Mouse (Mus musculus) gastrocnemius, adult 8-10 months (tissue): Measurements from ENCODE around the gene Mmp23. TPM values are rescaled to one million over a fixed set of nuclear protein-coding genes. Genes with fewer than 3 reads are reported as not detected.
A peak's percentile ranks its signal among the peaks of the same experiment; 100 is the strongest.
"Not testable (repeated sequence)": the region's sequence is repeated elsewhere in the genome, so short reads cannot be mapped to it uniquely, and the experiment has no call there.

Experiments used
- DNase-seq, 2 experiments: peaks; one replicate each; pipeline ENCODE4 v3.0.0; 2022; ENCODE audit warnings: low spot score in 2 of 2
- total RNA-seq, 4 experiments: library from RNA; stranded (reverse); gene quantifications; 2 replicates each; pipeline ENCODE4 v1.2.4; 2022

Gene Mmp23
- 1 to 10 TPM in 2 of 4 experiments, under 1 TPM in 2; 0.70 to 1.6 (median 1.1) TPM for total RNA-seq

DNA sequence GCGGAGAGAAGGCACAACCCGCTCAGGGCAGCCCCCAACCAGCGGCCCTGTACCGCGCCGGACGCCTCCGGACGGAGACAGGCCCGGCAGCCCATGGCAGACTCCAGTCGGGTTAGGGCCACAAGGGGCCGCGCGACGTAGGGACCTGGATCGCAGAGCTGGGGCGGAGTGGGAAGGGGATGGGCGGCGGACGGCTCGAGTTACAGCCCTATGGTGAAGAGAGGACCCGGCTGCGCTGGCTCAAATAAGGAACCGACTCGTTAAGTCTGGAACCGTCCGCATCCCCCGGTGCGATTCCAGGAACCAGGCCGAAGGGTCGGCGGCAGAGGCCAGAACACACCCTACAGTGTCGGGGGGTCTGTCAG is at the start of gene Mmp23:
TSS of gene Mmp23 (minus strand) at position 299 of the 365 bp plus-strand sequence.
- DNase-seq = no peak

DNA sequence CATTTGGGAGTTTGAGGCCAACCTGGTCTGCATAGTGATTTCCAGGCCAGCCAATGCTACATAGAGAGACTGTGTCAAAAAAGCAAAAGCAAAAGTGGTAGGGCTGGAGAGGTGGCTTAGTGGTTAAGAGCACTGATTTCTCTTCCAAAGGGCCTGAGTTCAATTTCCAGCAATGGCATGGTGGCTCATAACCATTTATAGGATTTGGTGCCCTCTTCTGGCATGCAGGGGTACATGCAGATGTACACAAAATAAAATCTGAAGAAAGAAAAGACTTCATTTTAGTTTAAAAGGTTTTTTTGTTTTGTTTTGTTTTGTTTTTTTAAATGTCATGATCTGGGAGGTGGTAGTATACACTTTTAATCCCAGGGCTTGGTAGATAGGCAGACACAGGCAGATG is 47.2 kb upstream of the Mmp23 start:
- no peak for DNase-seq

DNA sequence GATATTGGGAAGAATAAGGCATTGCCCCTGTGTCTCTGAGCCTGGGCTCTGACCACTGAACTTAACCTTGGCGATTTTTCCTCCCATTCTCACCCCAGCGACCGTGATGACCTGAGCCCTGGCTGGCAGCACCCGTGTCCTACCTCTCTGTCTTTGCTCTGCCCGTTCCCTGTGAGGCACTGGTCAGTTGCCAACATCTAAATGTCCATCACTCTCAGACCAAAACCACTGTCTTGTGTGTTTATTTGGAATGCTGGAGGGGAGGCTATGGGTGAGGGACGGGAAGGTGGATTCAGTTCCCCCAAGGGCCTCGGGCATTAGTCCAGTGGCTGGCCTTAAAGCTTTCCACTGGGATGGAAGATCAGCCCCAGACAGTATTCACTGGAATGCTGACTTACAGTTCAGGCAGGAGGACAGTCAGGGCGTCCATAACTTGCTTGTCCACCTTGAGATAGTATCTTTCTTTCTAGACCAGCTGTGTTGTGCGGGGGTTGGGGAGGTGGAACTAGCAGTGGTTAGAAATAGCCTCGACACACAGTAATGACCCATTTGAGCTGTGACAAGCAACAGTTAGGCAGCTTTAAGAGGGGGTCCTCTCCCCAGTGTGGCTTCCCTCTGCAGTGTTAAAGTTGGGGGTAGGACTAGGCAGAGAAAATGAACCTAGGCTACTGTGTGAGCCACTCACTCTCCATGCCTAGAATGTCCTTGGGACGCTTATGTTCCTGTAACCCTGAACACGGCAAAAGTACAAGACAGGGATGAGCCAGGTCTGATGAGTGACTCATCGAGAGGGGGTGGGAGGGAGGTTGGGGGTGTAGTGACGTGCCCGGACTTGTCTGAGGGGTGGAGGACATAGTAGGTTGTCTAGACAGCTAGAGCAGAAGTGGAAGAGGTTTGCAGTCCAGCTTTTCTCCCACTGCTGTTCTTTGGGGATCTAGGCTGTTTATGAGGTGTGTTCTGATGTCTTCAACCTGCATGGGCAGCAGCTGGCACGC is 43.4 kb upstream of the Mmp23 start:
- no peak for DNase-seq

DNA sequence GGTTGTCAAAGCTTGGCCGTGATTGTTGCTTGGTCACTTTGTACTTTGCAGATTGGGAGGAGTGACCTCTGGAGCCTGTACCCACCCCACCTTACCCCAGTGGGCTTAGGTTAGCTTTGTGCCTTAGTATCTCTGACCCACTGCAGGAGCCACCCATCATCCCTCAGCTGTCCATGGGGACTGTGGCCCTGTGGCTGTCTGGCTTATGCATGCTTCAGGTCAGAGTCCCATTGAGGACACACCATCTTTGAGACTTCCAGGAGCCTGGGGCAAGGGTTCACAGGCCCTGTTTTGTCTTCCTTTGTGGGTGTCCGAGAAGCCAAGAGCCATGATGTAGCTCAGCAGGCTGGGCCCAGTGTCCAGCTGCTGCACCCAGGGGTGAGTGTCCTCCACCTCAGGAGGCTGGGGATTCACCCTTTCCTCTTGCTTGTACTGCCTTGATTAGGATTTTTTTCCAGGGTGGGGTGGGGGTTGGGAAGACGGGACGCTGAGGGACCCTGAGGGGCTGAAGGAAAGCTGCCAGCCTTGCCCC is 42.4 kb upstream of the Mmp23 start:
- DNase-seq = no peak

DNA sequence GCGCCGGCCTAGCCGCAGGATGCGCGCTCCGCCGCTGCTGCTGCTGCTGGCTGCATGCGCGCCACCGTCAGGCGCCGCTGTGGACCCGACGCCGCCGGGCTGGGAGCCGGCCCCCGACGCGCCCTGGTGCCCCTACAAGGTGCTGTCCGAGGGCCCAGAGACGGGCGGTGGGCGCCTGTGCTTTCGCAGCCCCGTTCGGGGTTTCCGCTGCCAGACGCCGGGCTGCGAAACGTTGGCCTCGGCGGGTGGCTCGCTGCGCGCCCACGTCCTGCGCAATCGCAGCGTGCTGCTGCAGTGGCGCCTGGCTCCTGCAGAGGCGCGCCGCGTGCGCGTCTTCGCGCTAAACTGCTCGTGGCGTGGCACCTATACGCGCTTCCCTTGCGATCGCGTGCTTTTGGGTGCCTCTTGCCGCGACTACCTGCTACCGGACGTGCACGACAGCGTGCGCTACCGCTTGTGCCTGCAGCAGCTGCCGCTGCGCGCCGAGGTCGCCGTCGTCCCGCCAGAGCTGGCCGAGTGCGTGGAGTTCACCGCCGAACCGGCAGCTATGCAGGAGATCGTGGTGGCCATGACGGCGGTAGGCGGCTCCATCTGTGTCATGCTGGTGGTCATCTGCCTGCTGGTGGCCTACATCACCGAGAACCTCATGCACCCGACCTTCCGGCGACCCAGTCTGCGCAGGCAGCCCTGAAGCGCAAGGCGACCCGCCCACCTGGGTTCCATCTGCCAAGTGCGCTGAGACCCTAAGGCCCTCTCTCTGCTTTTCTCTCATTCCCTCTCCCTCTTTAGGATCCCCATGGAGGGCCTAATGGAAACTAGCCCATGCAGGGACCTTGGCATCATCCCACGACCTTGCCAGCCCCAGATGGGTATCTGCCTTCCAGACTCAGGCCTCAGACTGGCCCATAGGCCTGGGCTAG is 41.6 kb upstream of the Mmp23 start:
- DNase-seq = peak; percentile 16 to 31

DNA sequence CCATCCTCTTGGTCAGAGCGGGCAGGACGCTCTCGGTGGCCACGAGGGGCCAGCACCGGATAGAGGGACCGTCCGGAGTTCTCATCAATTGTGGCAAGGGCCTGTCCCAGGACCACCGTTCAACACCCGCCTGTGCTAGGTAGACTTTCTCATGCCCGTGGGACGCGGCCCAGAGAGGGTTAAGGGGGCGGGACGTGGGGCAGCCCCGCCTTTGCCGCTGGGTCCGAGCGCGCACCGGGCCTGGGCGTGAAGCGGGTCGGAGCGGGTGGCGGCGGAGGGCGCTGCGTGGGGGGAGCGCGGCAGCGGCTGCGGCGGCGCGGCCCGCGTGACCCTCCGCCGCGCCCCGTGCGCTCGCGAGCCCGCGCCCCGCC is 40.9 kb upstream of the Mmp23 start, which contains the start of gene Fndc10:
TSS of gene Fndc10 (plus strand) at position 232 of the 371 bp plus-strand sequence.
- DNase-seq = peak; percentile 25 to 50

DNA sequence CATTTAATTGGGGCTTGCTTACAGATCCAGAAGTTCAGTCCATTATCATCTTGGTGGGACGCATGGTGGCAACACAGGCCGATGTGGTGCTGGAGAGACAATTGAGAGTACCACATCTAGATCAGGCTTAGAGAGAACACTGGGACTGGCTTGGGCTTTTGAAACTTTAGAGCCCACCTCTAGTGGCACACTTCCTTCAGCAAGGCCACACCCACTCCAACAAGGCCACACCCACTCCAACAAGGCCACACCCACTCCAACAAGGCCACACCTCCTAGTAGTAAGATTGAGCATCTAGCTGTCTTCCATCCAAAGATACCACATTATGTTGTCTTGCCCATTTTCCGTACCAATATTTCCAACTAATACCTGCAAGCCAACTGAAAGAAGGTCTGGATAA is 39.2 kb upstream of the Mmp23 start:
- DNase-seq = no peak

DNA sequence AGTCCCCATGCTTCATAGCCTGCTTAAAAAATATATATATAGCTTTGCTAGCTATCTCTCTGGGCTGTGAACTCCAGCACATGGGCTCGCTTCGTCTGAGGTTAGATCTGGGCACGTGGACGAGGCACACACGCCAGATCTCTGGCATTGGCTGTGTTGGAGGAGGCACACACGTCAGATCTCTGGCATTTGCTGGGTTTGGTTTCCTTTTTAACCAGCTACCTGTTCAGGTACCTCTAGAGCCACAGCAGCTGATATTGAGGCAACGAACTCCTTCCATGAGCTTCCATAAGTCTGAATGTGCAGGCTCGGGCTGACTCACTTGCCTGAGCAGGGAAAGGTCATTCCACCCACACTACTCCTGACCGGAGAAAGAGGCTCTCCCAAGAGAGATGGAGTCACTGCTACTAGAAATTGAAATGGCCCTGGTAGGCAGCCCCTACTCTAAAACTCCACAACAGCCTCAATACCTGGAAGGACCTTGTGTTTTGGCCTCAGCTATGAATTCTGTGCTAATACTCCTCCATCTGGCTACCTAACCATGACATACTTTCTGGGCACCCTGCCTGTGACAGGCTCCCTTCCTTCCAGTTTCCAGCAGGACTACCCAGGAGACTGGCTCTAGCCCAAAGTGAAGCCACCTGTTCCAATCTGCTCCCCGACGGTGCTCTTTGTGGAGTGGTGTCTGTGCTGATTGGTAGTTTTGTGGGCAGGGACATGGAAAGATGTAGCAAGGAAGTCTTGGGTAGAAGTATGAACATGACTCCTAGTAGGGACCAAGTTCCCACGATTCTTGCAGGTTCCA is 37.6 kb upstream of the Mmp23 start:
- no peak for DNase-seq

DNA sequence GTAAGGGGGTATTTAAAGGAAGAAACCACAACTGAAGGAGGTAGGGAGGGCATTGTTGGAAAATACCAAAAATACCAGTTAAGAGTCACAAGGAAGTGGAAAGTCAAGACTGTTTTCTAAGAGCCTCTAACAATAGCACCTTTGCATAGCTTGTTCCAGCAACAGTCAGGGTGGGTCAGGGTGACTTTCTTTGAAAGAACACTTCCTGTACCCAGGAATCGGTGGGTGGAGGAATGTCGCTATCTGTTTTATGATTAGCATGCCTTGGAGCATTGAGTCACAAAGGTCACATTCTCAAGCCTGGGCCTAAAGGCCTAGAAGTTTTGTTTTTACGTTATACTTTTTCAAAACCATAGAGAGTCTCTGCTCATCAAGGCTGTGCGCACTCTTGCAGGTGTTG is 34.6 kb upstream of the Mmp23 start:
- not testable (repeated sequence) for DNase-seq

DNA sequence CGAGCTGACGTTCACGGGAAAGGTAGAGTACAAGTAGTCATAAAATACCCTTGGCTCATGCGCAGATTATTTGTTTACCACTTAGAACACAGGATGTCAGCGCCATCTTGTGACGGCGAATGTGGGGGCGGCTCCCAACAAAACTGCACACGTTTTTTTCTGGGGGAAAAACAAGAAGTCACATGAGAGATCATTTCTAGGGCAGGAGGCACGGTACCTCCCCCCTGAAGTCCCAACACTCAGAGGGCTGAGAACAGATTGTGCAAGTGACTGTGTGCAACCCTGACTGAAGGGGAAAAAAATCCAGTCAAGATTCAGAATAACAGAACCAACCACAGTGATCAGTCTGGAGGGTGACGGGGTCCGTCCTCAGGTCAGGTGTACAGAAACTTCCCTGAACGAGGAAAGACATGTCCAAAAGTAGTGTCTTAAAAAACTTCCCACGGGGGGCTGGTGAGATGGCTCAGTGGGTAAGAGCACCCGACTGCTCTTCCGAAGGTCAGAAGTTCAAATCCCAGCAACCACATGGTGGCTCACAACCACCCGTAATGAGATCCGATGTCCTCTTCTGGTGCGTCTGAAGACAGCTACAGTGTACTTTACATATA is 30.6 kb upstream of the Mmp23 start:
- DNase-seq = not testable (repeated sequence)

DNA sequence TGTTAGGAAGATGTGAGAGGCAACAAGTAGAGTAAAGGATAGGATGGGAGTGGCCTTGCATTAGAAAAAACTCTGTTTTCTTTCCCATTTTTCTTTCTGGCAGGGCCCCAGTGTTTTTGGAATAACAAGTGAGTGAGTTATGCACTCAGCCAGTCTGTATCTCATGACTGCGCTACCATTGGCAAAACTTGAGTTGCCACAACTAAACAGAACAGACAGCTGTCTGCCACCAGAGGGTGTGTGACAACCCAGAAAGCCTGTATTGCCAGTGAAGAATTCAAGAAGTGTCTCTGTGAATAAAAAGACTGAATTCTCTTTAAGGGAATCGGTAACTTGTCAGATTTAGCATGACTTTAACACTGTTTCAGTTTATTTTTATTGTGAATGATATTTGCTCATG is 22.8 kb upstream of the Mmp23 start:
- no peak for DNase-seq

DNA sequence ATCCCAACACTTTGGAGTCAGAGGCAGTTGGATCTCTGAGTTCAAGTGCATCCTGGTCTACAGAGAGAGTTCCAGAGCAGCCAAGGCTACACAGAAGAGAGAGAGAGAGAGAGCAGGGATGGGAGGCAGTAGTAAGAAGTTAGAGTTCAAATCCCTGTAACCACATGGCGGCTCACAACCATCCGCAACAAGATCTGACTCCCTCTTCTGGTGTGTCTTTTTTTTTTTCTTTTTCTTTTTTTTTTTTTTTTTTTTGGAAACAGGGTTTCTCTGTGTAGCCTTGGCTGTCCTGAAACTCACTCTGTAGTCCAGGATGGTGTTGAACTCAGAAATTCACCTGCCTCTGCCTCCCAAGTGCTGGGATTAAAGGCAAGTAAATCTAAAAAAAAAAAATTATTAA is 18.9 kb upstream of the Mmp23 start:
- DNase-seq = no peak

DNA sequence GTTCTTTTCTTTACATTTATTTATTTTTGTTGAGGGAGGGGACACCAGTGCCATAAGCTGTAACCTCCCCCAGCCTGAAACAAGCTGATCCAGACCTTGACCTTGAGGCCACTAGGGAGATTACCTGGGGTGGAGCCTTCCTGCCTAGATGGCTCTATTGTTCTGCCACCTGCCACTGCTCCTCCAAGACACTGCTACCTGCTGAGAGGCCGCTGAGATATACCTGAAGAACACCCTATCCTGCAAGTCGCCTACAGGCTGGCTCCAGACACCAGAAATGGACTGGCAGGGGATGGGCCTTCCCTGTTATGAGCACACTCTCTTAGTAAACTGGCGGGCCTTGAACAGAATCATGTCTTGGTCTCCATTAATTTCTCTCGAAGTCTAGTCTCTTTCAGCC is 17.1 kb upstream of the Mmp23 start:
- not testable (repeated sequence) for DNase-seq

DNA sequence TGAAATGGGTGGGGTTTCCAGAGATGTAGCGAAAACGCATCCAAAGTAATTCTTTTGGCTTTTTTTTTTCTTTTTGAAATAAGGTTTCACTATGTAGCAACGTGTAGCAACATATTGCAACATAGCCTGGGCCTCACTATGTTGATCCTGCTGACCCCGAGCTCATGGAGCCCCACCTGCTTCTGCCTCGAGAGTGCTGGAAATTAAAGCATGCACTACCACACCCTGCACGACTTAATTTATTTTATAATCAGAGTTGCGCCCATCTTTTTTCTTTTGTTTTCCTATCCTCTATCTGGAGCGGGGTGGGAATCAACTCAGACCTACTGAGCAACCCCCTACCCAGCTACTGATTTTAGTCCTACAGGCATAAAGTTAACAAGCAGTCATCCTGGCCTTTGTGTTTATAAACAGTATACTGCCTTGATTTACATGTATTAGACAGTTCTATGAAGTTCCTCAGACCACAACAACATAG is 16.5 kb upstream of the Mmp23 start:
- no peak for DNase-seq

DNA sequence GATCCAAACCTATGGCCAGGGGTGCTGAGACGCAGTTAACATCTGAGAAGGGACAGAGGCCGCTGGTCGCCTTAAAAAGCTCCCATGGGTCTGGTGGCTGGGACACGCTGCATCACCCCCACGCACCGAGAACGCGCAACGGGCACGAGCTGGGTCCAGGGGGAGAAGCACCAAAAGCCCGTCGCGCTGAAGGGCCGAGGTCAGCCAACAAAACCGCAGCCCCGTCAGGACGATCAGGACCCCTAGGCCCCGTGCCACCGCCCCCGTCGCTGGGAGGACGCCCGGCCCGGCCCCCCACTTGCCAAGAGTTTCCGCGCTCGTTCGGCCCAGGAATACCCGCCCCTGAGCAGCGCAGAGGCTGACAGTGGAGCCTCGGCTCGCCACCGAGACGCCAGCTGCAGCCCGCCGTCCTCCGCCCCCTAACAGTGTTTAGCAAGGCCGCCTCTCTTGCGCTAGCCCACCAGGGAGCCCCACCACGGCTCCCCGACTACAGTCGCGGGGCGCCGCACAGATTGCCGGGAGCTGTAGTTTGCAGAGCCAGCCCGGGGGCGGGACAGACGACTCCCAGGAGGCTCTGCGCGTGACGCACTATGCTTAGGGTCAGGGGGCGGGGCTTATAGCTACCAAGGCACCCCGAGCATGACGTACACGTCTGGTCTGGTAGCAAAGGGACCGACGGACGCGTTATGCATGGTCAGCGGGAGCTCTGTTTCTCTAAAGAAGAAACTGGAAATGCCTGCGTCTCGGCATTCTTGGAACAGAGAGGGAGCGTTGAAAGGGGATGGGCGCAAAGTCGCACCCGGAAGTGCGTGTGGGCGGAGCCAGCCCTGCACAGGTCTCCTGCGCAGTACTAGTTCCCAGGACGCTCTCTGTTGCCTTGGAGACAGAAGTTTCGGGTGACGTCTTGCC is 15.8 kb upstream of the Mmp23 start, which contains the start of gene Mib2:
TSS of gene Mib2 (minus strand) at position 510 of the 909 bp plus-strand sequence.
- peak; percentile 97 for DNase-seq

DNA sequence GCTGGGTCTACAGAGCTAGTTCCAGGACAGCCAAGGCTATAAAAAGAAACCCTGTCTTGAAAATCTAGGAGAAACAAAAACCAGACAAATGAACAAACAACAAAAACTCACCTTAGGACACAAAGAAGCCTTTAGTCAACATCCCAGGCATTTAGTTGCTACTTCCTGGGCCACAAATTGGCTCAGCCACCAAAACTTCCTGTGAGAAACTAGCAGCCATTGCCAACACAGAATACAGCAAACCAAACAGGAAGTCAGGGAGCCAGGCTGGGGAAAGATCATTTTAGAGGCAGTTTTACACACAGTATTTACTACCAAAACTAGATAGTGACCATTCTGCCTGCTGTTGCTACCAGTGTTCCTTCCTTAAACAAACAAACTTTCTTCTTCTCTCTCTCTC is 13.7 kb upstream of the Mmp23 start:
- no peak for DNase-seq

DNA sequence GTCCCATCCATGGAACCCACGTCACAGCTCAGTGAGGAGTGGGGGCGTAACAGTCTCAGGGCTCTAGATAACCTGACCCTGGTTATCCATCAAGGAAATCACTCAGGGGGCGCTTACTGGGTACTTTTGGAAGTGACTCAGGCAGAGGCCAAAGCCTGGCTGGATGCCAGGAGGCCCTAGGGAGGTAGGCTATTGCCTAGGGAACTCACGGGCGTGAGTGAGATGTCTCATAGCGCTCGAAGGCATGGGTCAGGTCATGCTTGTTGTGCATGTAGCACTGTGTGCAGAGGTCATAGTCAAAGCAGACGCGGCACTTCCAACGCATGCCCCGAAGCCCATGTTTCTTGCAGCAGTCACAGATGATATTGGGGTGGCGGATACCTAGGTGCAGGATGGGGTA is 7.5 kb upstream of the Mmp23 start:
- no peak for DNase-seq

DNA sequence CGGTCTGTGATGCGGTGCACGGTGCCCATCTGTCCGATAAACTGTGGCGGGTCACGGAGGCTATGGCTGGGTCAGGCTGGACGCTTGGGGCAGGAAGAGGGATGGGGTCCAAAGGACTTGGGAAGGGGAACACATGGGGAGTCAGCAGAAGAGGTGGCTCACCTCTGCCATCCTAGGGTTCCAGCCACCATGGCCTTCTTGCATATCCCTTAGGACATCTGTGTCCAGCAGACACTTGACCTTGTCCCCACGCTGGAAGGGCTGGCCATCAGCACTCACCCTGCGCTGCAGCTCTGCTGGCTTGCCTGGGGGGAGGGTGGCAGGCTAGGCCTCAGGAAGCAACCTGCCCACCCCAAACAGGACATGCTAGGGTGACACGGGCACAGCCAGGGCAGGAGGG is 5.8 kb upstream of the Mmp23 start:
- DNase-seq = no peak

DNA sequence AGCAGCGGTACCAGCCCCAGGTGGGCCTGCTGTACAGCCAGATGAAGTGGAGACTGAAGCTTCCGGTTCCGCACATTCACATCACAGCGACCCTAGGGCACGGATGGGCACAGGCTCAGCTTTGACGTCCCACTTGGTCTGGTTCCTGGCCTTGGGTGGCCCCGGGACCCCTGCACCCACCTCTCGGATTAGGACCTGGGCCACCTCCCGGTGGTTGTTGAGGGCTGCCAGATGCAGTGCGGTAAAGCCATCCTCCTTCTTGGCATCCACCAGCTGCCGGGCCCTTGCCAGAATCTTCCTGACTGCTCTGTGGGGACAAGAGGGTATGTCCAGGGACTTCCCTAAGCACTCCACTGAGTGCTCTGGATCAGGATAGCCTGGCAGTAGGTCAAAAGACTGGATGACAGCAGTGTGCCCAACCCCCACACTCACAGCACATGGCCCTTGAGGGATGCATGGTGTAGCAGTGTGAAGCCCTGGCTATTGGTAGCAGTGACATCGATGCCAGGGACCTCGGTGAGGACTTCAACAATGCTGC is 3.1 kb upstream of the Mmp23 start:
- DNase-seq = no peak
